Mouse (Mus musculus) embryonic facial prominence, embryonic 12.5 days (tissue): ENCODE measurements at regions not wholly inside any gene's neighbourhood (a gene's known extent, or its start where the extent isn't known, plus 50 kb on each side); places are given as distances from the start of the nearest gene placed in this dataset.

Experiments
- ATAC-seq: fragments of 200-750 bp; cut with Nextera tagmentation; 2 replicates; pipeline ENCODE4 v1.8.0; 2017; ENCODE audit not compliant: insufficient number of reproducible peaks, insufficient read depth, low FRiP score, low TSS enrichment
- H3K27ac ChIP-seq: fragments of 300-500 bp; sonication (generic); 2 replicates; pipeline ENCODE4 v1.5.1; 2016; ENCODE audit warnings: mild to moderate bottlenecking
- H3K27me3 ChIP-seq: fragments of 300-500 bp; sonication (generic); 2 replicates; pipeline ENCODE4 v1.6.1; 2016; ENCODE audit warnings: mild to moderate bottlenecking, moderate library complexity
- H3K36me3 ChIP-seq: fragments of 300-500 bp; sonication (generic); 2 replicates; pipeline ENCODE4 v1.6.1; 2016; ENCODE audit warnings: mild to moderate bottlenecking
- H3K4me1 ChIP-seq: fragments of 300-500 bp; sonication (generic); 2 replicates; pipeline ENCODE4 v1.6.1; 2016
- H3K4me2 ChIP-seq: fragments of 300-500 bp; sonication (generic); replicated peaks from 2 replicates; pipeline ENCODE4 v1.6.1; 2016; ENCODE audit warnings: mild to moderate bottlenecking, moderate library complexity
- H3K4me3 ChIP-seq: fragments of 300-500 bp; sonication (generic); 2 replicates; pipeline ENCODE4 v1.5.1; 2016; ENCODE audit warnings: mild to moderate bottlenecking
- H3K9ac ChIP-seq: fragments of 300-500 bp; sonication (generic); 2 replicates; pipeline ENCODE4 v1.6.1; 2016; ENCODE audit warnings: mild to moderate bottlenecking, moderate library complexity
- H3K9me3 ChIP-seq: fragments of 300-500 bp; sonication (generic); 2 replicates; pipeline ENCODE4 v1.6.1; 2016; ENCODE audit warnings: mild to moderate bottlenecking, moderate library complexity
- WGBS: fragments of 180-500 bp; shearing (Covaris S2); methylation state at CpG from one replicate; pipeline ENCODE4 v1.1.7; 2016; 5-methylcytosine and 5-hydroxymethylcytosine counted together

GRCm38 (mm10) chr5:18163515-18163914 is 196.6 kb downstream of the Gnai1 start:
- H3K4me1 ChIP-seq, result peaks cover 3% of the 10 kb centered on the region; the same call in 1 of the 2 replicates
- no peak overlapping the region for H3K9ac ChIP-seq
- no peaks in the 10 kb centered on the region for H3K27me3 ChIP-seq
- no peak for ATAC-seq
- no peak overlapping the region for H3K4me3 ChIP-seq
- H3K36me3 ChIP-seq, result no peaks in the 10 kb centered on the region
- H3K27ac ChIP-seq, result no peak overlapping the region
- H3K9me3 ChIP-seq, result no peaks in the 10 kb centered on the region
- H3K4me2 ChIP-seq, result no peak overlapping the region

DNA sequence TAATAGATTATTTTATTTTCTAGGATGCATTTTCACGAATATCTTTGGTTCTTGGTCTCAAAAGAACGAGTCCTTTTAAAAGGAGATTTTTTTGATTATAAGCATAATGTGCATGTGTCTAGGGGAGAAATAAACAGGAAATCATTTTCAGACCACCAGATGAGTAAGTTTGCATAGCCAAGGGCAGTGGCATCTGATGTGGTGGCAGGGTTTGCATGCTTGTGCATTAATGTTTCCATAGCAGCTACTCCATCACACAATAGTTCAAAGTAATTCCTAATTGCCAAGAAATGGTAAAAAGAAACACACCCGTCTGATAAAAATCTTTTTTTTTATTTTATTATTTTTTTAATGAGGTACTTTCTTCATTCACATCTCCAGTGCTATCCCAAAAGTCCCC is 182.3 kb downstream of the Gnai1 start:
- Histone ChIP-seq H3K36me3 (no peaks in the 10 kb centered on the region), H3K4me3 (no peak overlapping the region), H3K27ac (no peak overlapping the region), H3K9me3 (no peaks in the 10 kb centered on the region), H3K4me2 (no peak overlapping the region), H3K27me3 (no peaks in the 10 kb centered on the region), H3K4me1 (no peaks in the 10 kb centered on the region), H3K9ac (no peak overlapping the region)
- no peak for ATAC-seq
- 66% methylated on average over 3 of the region's 3 CpGs for WGBS

DNA sequence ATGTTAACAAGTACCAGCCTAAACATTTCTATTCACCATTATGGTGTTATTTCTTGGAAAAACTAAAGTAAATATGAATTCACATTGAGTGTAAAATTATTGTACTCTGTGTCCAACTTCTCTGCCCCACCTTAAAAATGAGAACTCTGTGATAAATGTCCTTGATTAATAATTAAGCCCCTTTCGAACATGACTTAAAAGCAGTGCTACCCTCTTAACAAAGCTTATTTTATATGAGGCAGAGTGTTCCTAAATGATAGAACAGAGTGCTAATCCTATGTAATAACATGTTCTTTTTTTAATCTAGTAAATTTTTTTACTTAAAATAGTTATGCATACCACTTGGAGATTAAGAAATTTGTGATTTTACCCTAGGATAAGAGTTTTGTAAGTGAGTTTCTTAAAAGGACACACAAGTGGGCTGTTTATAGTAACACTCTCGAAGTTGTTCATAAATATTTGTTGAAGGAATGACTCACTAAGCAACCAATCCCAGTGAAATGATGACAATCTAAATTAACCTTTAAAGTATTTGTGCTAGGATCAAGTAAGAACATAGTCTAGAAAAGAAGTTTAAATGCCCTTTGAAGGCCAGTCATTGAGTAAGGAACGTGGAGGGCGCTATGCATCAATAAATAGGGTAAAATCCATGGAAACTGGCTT is 148.6 kb downstream of the Gnai1 start:
- WGBS, result 78% methylated on average over 4 of the region's 4 CpGs
- Histone ChIP-seq H3K27ac (no peak overlapping the region), H3K9ac (no peak overlapping the region), H3K4me1 (no peaks in the 10 kb centered on the region), H3K4me2 (no peak overlapping the region), H3K36me3 (no peaks in the 10 kb centered on the region), H3K27me3 (no peaks in the 10 kb centered on the region), H3K4me3 (no peak overlapping the region), H3K9me3 (no peaks in the 10 kb centered on the region)
- no peak for ATAC-seq
